Mouse (Mus musculus) urinary bladder, postnatal 4 days (tissue): ENCODE data around the gene Paf1.

ENCODE experiments used
- DNase-seq, 2 experiments: peaks; one replicate each; pipeline ENCODE4 v3.0.0; 2021 to 2022; ENCODE audit warnings: low spot score in 2 of 2

Gene Paf1

DNA sequence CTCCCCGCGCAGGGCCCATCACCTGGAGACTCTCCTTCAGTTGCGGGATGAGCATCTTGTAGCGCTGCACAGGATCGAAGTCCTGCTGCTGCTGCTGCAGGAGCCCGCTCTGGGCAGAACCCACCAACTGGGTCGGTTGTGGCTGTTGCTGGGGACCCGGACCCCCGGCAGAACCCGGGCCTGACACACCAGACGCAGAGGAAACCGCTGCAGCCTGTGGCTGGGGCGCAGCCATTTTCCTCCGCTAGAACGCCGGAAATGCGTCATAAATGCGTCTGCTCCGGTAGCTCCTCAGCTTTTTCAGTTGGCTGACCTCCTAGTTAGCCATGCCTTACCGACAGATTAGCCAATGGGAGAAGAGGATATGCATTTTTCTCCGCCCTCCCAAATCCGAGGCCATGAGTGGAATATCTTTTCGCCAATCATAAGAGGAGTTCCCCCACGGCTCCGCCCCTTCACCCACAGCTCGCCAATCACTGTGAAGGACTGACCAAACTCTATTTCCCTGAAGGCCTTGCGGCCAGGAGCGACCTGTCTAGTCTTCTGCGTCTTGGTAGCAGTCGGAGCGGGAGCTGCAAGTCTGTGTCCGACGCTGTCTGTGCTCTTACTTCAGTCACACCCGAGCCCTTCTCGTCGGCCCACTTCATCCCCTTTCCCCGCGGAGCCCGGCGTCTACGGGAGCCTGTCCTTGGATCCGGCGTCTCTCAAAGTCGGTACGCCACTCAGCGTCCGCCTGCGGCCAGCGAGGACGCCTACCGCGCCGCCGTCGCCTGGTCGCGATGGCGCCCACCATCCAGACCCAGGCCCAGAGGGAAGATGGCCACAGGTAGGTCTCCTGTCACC is at the start of gene Paf1, which contains the start of gene Med29:
Gene Paf1 (plus strand): TSS at position 523 of the 843 bp plus-strand sequence.
Gene Med29 (minus strand): TSS at position 280 of the 843 bp plus-strand sequence.
- DNase-seq = peak; percentile 95 to 96

DNA sequence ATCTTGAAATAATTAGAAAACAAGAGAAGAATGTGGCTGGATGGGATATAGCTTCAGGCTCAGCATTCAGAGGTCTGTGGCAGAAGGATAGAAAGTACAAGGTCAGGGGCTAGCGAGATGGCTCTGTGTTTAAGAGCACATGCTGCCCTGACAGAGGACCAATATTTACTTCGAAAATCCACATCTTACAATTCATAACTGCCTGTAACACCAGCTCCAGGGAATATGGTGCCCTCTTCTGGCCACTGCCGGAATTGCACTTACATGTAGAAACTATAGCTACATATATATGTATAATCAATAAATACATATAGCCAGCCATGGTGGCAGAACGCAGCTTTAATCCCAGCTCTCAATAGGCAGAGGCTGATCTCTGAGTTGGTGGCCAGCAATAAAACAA is 48.1 kb upstream of the Paf1 start:
- no peak for DNase-seq

DNA sequence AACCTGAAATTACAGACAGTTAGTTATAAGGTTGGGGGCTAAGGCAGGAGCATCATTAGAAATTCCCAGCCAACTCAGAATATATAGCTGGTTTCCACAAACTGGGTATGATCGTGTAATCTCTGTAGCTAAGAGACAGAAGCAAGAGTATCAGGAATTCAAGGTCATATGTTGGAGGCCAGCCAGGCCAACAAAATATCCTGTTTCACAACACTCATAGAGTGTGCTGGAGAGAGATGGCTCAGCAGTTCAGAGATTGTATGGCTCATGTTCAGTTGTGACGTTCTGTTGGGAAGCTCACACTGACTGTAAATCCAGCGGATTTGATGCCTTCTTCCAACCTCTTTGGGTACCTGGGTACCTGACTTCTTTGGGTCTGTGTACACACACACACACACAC is 45.0 kb upstream of the Paf1 start:
- no peak for DNase-seq

DNA sequence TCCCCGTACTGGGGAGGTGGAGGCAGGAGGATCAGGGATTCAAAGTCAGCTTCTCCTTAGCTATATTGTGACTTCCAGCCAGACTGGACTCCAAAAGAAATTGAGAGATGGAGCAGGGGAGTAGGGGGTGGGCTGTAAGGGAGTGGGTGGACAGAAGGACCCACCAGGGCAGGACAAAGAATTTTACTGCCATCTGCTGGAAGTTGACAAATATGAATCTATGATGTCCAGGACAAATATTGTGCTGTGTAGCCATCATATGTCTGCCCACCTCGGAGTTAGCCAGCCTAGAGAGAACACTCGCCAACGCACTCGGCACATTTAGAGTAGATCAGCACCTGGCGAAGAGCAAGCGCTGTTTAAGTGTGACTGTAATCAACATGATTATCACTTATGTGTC is 44.1 kb upstream of the Paf1 start:
- DNase-seq = no peak

DNA sequence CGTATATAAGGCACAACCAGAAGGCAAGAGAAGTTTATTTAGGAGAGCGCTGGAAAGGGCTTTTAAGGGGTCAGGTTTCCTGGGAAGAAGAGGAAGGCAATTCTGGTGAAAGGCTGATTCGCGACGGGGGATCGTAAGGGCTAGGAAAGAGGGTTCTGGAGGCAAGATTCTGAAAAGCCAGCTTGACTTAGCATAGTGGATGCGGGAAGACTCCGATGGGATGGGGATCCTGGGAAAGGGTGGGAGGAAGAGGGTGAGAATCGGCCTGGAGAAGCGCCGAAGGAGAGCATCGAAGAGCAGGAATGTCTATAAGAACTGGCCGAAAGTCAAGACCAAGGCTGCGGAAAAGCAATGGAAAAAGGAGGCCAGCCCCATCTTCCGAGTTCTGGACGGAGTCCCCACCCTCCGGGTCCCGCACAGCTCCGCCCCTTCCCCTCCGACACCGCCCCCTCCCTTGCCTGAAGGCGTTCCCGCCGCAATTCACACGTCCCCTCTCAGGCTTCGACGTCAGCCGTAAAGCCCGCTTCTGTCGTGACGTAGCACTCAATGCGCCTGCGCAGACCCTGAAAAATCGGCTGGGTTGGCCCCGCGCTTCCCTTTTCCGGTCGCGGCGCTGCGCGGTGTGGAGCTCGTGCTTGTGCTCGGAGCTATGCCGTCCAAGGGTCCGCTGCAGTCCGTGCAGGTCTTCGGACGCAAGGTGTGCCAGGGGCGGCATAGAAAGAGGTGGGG is 42.4 kb upstream of the Paf1 start, which contains the start of gene Rps16:
Gene Rps16 (plus strand): TSS at position 498 of the 729 bp plus-strand sequence.
- peak; percentile 98 to 99 for DNase-seq

DNA sequence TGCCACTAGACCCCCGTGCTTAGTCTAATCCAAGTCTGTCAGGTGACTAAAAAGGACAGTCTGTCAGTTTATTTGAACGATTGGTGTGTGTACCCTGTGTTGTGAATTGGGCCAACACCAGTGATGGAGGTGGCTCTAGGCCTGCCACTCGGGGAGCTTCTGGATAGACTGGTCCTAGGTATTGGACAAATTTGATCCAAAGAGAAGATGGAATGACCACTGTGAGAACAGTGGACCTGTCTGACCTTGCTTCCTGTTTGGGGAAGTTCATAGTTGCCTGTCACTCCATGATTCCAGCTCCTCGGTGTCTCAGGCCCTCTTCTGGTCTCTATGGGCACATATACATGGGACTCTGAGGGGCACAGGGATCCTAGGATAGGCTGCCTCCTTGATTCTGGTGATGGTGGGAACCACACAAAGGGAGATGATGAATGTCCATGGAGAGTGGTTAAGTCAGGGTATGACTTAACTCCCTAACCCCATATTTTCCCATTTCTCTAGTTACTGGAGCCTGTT is 41.0 kb upstream of the Paf1 start:
- DNase-seq = no peak

DNA sequence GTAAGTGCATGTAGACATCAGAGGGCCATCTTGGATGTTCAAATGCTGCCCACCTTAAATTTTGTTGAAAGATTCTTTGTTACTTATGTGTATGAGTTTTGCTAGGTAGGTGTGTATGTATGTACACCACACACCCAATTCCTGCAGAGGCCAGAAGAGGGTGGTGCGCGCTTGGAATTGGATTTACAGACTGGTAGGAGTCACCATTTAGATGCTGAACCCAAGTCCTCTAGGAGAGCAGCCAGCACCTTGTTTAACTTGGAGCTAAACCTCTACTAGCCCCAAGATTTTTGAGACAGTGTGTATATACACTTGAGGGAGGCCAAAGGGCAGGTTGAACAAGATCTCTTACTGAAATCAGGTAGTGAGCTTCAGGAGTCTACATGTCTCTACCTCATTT is 39.5 kb upstream of the Paf1 start:
- DNase-seq = no peak

DNA sequence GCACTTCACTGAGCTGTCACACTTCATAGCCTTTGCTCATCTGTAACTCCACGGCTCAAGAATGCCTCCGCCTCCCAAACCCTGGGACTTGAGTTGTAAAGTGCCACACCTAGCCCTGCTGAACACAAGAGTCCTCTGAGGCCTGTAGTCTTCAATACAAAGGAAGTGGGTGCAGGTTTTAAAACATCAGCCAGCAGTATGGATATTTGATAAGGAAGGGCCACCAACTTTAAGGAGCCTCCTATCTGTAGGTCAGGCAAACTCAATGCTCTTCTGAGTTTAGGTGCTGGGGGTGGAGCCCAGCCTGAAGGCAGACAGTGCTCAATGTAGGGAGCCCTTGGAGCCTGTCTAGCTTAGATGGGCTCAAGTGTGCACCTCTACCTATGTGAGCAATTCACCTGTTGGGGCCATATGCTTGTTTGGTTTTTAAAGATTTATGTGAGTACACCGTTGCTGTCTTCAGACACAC is 38.6 kb upstream of the Paf1 start:
- DNase-seq = no peak

DNA sequence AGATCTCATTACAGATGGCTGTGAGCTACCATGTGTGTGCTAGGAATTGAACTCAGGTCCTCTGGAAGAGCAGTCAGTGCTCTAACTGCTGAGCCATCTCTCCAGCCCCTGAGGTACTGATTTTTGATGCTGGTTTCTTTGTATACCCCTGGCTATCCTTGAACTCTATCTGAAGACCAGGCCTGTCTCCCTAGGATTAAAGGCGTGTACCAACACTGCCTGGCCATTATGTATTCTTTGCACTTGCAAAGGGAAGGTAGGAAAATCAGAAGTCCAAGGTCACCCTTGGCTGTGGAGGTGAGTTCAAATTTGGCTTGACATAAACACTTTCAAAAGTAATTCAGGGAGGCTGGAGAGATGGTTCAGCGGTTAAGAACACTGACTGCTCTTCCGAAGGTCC is 38.2 kb upstream of the Paf1 start:
- no peak for DNase-seq

DNA sequence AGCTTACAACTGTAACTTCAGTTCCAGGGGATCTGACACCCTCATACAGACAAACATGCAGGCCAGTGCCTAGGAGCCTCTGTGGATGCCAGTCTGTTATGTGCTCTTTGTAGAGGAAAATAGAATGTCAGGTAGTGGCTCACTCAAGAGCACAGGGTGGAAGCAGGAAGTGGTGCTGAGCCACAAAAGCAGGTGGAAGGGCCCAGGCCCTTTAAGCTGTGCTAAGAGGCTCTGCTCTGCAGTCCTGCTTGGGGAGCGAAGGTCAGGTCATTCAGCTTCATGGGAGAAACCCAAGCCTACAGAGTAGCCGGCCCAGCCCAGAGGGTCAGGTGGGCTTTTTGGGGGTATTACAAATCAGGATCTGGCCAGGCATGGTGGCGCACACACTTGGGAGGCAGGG is 37.5 kb upstream of the Paf1 start:
- no peak for DNase-seq

DNA sequence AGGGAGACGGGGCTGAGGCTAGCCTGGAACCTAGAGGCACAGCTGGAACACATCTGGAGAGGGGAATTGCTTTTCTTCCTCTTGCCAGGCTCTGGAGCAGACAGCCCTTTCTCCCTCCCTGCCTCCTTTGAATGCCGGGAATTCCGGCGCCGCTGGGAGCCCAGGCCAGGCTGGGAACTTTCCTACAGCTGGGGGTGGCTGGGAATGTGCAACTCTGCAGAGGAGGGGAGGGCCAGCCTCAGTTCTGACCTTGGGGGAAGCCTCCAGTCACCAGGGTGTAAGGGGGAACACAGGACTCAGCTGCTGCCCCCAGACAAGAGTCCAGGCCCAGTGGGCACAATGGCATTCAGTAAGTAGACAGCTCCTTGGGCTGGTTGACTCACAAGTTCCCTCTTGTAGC is 35.8 kb upstream of the Paf1 start:
- DNase-seq = peak; percentile 76 to 83

DNA sequence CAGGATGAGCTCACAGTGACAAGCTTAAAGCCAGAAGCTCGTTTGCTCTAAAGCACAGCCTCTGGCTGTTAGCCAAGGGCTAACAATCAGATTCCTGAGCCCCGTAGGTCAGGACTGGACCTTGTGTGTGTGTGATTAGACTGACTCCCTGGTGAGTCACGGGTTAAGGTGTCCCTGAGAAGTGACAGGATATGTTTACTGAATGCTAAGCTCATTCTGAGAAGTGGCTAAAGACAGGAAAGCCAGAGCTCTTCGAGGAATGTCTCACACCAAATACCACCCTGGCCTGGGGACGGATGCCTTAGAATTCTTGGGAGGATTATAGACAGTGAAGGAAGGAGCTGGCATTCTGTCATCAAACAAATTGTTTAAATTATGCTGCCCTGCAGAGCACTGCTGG is 34.8 kb upstream of the Paf1 start:
- peak in 1 of 2 experiments; percentile 21 for DNase-seq

DNA sequence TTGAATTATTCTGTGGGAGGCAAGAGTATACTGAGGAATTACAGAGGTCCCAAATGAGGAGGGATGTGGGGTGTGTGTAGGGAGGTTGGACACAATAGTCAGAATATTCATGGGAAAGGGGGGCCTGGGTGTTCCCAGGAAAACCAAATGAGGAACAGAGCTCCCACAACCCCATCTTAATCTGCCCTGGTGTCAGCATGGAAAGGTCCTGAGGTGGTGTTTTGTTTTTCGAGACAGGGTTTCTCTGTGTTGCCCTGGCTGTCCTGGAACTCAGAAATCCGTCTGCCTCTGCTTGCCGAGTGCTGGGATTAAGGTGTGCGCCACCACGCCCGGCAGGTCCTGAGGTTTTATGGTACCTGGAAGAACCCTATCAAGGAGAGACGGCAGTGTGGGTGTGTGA is 34.3 kb upstream of the Paf1 start:
- no peak for DNase-seq

DNA sequence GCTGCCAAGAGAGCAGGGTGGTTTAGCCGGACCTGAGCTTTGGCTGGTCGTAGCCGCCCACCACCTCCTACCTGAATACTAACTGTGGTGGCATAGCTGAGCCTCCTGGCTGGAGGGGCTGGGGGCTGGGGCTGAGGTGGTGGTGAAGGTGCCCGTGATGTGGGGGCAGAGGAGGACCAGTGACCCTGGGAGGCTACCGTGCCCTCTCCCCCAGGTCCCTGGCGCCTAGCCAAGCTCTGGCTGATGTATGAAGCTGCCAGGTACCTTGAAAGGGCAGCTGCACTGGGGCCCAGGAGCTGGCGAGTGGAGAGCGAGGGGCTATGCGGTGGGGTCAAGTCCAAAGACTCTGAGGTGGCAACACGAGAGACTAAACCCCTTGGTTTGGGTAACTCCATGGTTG is 32.9 kb upstream of the Paf1 start:
- DNase-seq = no peak

DNA sequence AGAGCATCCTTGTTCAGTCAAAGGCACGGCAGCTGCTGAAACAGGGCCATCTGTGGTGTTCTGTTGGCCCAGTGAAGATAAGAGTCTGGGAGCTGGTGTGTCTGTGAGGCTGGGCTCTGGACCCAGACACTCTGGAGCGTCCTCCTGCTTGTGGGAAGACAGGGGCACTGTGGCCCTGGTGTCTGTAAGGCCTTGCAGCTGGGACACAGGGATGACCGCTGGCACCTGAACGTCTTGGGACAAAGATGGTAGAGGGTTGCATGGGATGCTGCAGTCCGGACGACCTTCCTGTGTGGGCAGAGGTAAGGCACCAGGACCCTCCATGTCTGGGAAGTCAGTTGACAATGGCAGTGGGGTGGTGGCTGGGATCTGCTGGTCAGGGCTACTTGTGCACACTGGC is 32.5 kb upstream of the Paf1 start:
- DNase-seq = no peak

DNA sequence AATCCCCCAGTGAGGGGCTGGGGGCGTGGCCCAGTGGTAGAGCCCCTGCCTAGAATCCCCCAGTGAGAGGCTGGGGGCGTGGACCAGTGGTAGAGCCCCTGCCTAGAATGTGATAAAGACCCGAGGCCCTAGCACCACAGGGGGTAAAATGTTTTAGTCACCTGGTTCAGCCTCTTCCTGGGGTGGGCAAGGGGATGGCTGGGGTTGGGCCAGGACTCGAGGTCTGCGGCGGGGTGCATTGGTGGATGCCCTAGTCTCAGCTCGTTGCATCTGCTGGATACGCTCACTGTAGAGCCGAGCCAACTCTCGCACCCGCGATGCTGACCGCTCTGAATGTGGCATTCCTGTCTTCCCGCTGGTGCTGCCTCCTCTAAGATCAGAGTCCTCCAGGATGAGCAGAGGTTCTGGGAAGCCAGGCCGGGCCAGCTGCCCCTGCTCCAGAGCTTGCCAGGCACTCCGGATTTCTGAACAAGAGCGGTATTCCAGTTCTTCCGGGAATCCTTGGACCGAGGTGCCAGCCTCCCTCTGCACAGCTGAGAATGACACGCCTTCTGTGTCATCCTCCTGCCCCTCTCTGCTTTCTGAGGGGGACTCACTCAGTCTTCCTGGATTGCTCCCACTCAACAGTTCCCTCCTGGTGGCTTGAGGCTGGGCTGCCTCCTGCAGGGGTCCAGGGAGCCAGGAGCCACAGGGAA is 31.0 kb upstream of the Paf1 start:
- no peak for DNase-seq

DNA sequence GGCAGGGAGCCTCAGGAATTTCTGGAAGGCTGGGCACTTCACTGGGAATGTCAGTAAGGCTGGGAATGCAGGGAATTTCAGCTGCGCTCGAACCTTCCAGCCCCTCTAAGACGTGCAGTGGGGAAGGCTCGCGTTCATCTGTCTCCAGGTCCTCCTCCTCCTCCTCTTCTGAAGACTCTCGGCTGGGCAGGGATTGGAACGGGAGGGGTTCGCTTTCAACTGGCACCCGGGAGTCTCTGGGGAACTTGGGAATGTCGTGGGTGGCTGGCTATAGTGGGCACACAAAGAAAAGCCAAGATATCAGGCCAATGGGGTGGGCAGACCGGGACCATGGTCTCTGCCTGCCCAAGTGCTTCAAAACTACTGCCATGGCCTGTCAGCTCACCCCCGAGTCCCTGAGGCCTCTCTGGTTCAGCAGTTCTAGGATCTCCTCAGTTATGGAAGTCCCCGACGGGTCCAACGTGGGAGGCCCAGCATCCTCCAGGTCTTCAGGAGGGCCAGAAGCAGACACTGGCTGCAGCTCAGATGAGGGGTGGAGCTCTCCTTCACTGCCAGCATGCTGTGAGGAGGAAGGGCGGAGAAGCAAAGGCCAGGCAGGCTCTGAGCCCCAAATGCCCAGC is 30.2 kb upstream of the Paf1 start:
- no peak for DNase-seq

DNA sequence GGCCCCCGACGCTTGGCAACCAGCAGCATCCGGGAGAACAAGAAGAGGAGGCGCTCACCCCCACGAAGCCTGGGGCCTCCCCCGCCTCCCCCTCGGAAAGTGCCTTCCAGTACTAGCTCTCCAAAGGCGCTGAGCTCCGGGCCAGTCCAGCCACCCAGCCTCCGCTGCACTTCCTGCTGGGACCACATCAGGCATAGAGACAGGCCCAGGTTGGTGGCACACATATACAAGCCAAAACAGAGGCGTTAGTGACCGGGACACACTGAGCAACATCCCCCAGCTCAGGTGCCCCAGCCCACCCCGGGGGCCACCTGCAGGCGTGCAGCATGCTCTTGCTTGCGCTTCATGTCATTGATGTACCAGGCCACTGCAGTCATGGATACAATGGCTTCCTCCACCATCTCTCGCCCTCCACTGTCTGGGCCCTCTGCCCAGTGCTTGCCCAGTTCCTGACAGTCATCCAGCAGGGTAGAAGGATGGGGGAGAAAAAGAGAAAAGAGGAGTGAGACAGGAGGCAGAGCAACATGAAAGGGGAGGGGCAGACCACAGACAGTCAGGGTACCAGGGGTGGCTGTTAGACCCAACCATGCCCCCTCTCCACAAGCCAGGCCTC is 25.0 kb upstream of the Paf1 start:
- no peak for DNase-seq

DNA sequence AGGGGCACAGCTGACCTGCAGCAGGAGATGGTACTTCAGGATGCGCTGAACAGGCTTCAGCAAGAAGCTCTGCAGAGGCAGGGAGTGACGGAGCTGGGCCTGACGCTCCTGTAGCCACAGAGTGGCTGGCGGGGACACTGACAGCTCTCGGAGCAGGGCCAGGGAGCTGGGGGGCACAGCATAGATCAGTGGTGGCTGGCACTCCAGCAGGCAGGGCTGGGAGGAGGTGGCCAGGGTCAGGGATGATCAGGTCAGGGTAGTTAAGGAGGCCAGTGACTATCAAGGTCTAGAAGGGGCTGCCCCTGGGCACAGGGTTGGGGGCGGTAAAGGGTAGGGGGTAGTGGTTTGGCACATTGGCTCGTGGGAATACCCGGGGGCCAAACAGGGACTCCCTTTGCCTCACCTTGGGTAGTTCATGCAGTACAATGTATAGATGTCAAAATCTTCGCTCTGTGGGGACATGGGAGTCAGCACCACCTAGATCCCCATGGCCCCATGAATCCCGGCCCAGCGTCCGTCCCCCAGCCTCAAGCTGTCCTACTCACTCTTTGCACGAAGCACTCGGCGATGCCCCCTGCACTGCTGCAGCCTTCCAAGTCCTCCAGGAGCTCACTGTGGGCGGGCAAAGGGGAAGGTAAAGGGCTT is 24.4 kb upstream of the Paf1 start:
- no peak for DNase-seq

DNA sequence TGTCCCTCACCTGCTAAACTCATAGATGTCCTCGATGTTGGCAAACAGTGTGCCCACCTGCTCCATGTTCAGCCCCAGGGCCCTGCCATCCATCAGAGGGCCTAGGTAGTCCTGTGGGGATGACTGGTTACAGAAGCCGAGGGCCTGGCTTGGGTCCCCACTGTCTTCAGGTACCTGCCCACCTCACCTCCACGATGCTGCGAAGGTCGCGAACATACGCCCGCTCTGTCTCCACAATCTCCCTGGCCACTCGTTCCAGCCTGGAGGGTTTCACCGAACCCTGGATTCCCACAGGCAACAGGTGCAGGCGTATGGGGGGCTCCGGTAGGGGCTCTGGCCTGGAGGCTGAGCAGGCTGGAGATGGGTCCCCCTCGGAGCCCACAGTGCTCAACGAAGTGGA is 22.7 kb upstream of the Paf1 start:
- no peak for DNase-seq
